Comparison of ENCODE assay signal across 14 mouse cellular contexts in the genomic region with DNA sequence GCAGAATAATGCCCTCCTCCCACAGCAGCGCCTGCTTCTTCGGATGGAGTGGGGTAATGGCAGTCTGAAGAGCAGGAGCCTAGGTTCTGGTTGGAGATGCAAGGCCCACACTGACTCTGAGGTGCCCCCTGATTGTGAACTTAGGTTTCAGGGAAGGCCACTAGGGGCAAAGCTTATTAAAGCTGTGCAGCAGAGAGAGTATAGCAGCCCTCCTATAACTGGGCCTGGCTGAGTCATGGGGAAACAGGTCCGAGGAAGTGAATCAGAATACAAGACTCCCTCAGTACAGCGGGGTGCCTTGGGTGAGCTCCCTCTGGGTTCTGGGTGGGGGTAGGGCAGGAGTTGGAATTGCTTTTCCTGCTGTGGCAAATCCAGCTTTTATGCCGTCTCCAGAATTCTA. TPM values are rescaled to one million over a fixed set of nuclear protein-coding genes. Genes with fewer than 3 reads are reported as not detected.
DNase-seq lines count a peak whose midpoint lies in the region; ATAC-seq and TF ChIP-seq lines count a peak whose summit lies in the region.
"Had no signal": no experiment of that assay in that cellular context is flagged by ENCODE, and none has a peak within 500 bp of the region (broad histone marks: within the 10 kb centered on the region; RNA-seq: fewer than 3 reads in every experiment).

No protein-coding gene starts in this region.

- DNase-seq in layer of hippocampus, adult 2 months (ENCODE audit: low spot score in 2 of 2), result no peak
- no peak for DNase-seq in layer of hippocampus, postnatal 25 days (ENCODE audit: extremely low spot score in 1 of 2, low spot score in 1 of 2)
- DNase-seq in Muller cell, postnatal 12 days (ENCODE audit: inconsistent ontology term), result peak; percentile 22
- DNase-seq in embryonic facial prominence, embryonic 10.5 days (ENCODE audit: low spot score), result no peak
- DNase-seq in left cerebral cortex, adult 11 months (ENCODE audit: low spot score), result no peak
- no peak for DNase-seq in adrenal gland, postnatal 25 days
- DNase-seq: cerebellum, adult 11-12 months; kidney, adult 11 months; liver had no signal

- WGBS in embryonic facial prominence, embryonic 10.5 days, result 79% methylated on average over 5 of the region's 5 CpGs

- H3K9me3 ChIP-seq in embryonic facial prominence, embryonic 10.5 days, result no peaks in the 10 kb centered on the region
- H3K9me3 ChIP-seq: forebrain, embryonic 10.5 days had no signal

- peaks cover 25% of the 10 kb centered on the region for H3K36me3 ChIP-seq in embryonic facial prominence, embryonic 10.5 days (replicated peaks)

- ATAC-seq in megakaryocyte progenitor cell, adult 5-6 weeks (replicated peaks; ENCODE audit: poor library complexity), result 0 out of 2 replicates have a peak, but pooled peaks have one; percentile 16
- no peak for ATAC-seq in megakaryocyte-erythroid progenitor cell, adult 5-6 weeks (replicated peaks; ENCODE audit: low FRiP score, low TSS enrichment, poor library complexity, severe bottlenecking)

- no peaks in the 10 kb centered on the region for H3K27me3 ChIP-seq in embryonic facial prominence, embryonic 10.5 days (replicated peaks; ENCODE audit: low read depth, poor library complexity, severe bottlenecking)

- H3K4me1 ChIP-seq in embryonic facial prominence, embryonic 10.5 days, result peaks cover 59% of the 10 kb centered on the region

- no peak overlapping the region for H3K27ac ChIP-seq in layer of hippocampus, adult 2 months
- 0 out of 2 replicates have a peak overlapping the region, but pooled peaks have one; percentile 6 for H3K27ac ChIP-seq in embryonic facial prominence, embryonic 10.5 days (replicated peaks)

- peak; percentile 43 for TF ChIP-seq CTCF in layer of hippocampus, adult 2 months (conservative IDR thresholded peaks at IDR 0.05)

- no peak overlapping the region for H3K4me3 ChIP-seq in layer of hippocampus, adult 2 months
- H3K4me3 ChIP-seq in embryonic facial prominence, embryonic 10.5 days, result no peak overlapping the region
- H3K4me3 ChIP-seq: forebrain, embryonic 10.5 days had no signal

RNA-seq across cellular contexts. Expression of a gene that starts 33.3 kb away (rescaled TPM):
- total RNA-seq in layer of hippocampus, adult 2 months (2021), result 100 to 1,000 TPM; 112 to 113 TPM
- 100 to 1,000 TPM; 103 to 120 TPM for total RNA-seq in layer of hippocampus, postnatal 25 days (2021)
- 8.1 and 9.8 TPM in 2 replicates for polyA plus RNA-seq in embryonic facial prominence, embryonic 10.5 days (2016; fragmentation: Nextera tagmentation; extraction: Ambion mirVana)
- 8.1 and 9.1 TPM in 2 replicates for total RNA-seq in megakaryocyte progenitor cell, adult 5-6 weeks (2015)
- total RNA-seq in megakaryocyte progenitor cell, adult 5-6 weeks (2017), result 62.1 and 62.5 TPM in 2 replicates
- 5.2 and 8.8 TPM in 2 replicates for total RNA-seq in megakaryocyte-erythroid progenitor cell, adult 5-6 weeks (2014; fragmentation: Nextera tagmentation)
- total RNA-seq in megakaryocyte-erythroid progenitor cell, adult 5-6 weeks (2017), result 46.8 and 67.2 TPM in 2 replicates
- total RNA-seq in adrenal gland, postnatal 25 days (2021), result 130 and 177 TPM in 2 replicates

RNA-seq across cellular contexts. Expression of a gene that starts 51.4 kb away (rescaled TPM):
- not detected for total RNA-seq in layer of hippocampus, adult 2 months (2021)
- total RNA-seq in layer of hippocampus, postnatal 25 days (2021), result not detected
- polyA plus RNA-seq in embryonic facial prominence, embryonic 10.5 days (2016; fragmentation: Nextera tagmentation; extraction: Ambion mirVana), result not detected in 2 replicates
- total RNA-seq in megakaryocyte progenitor cell, adult 5-6 weeks (2015), result not detected in 2 replicates
- total RNA-seq in megakaryocyte progenitor cell, adult 5-6 weeks (2017), result not detected in 2 replicates
- not detected in 2 replicates for total RNA-seq in megakaryocyte-erythroid progenitor cell, adult 5-6 weeks (2014; fragmentation: Nextera tagmentation)
- 0.38 TPM in 1 of 2 replicates, not detected in the other for total RNA-seq in megakaryocyte-erythroid progenitor cell, adult 5-6 weeks (2017)
- total RNA-seq in adrenal gland, postnatal 25 days (2021), result not detected in 2 replicates
- total RNA-seq: heart, adult 8-10 months had no signal
- polyA plus RNA-seq: forebrain, embryonic 10.5 days; stomach, embryonic 14.5 days had no signal
